Mouse (Mus musculus): ENCODE results near the gene Il10.
"Not testable (repeated sequence)": the region's sequence is repeated elsewhere in the genome, so short reads cannot be mapped to it uniquely, and the experiment has no call there.

Gene Il10

GRCm38 (mm10) chr1:131020425-131021310, 1.0 kb downstream of the Il10 start:
- no peak for DNase-seq (ENCODE audit: low spot score)

DNA sequence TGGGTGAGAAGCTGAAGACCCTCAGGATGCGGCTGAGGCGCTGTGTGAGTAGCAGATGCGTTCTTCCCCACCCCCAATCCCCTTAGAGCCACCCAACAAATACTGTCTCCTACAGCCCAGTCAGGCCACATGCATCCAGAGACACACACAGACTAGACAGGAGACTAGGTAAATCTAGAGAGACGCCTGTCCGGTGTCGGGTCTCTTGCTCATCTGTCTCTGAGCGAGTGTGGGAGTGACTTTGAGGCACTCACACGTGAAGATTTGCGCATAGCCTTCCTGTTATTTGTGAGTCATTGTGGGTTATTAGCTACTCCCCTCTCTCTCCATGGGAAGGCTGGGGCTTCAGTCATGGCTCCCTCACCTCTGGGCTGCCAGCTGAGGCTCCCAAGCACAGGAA, 1.8 kb downstream of the Il10 start:
- DNase-seq (ENCODE audit: low spot score) = no peak

DNA sequence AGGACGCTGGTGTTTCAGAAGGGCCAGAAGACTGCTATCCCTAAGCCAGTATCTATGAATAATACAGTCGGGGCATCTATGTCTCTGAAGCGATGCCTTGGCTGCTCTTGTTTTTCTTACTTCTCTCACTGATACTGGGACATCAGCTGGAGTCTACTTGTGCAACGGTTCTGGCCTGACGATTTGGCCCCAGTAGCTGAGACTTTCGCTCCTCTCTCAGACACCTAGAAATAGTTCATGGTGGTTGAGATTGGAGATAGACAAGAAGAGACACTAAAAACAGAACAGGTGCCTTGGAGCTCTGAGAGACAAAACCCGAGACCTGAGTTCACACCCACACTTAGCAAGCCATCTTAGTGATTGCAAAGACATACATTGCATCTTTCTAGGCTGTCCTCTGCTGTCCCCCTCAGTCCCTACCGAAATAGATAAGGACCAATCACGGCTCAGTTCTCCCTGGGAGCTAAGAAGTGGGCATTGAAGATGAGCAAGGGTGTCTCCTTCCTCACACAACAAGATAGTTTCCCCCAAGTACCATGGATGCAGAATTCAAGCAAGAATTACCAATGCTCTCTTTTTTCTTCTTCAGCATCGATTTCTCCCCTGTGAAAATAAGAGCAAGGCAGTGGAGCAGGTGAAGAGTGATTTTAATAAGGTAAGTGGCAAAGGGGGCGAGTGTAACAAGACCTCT, 2.4 kb downstream of the Il10 start:
- no peak for DNase-seq (ENCODE audit: low spot score)

DNA sequence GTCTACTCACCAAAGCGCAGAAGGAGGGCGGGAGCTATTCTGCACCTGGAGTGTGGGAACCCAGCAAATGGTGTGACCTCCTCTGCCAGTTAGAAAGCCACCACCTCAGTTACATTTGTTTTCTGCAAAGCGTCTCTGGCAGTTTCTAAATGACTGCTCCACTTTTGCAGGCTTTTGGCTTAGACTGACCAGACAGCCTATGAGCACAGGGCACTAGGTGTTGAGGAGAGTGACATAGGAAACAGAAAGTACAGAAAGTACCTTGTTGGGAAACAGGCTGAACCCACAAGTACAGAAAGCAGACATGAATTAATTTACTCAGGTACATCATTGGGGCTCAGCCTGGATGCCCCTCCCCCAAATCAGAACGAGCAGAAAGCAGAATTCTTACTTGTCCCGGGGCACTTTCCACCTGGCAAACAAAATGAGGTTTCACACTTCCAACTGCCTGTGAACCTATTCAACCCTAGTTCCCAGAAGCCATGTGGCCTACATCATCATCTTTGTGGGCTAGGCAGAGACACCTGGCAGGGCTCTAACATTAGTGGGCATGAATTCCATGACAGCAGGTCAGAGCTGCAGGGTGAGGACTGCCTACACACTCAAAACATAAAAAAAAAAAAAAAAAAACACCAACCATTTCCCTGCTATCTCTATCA, 3.1 kb downstream of the Il10 start:
- peak; percentile 6 for DNase-seq (ENCODE audit: low spot score)

DNA sequence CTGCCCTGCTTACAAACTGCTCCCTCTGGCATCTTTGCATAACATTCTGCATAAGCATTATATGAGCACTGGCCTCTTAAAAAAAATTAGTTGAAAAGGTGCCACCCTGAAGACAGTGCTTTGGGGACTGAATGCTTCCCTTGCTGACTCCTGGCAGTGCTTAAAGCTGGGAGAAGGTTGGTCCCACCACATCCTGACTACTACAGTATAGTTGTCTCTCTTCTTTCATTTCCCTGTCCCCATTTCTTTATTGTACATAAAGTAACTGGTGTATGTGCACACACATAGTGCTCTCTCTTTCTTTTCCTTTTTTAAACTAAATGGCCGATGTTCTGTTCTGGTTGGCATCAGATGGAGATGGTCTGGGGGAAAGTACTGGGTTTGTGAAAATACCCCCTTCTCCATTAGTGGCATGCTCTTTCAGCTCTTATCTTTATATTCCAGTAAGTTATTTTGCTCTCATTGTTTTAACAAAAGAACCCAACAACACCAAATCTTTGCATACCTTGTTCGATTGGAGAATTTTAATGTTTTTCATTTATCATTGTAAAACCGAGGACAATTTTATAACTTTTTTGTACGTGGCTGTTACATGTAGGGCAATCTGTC, 3.7 kb downstream of the Il10 start:
- not testable (repeated sequence) for DNase-seq (ENCODE audit: low spot score)

DNA sequence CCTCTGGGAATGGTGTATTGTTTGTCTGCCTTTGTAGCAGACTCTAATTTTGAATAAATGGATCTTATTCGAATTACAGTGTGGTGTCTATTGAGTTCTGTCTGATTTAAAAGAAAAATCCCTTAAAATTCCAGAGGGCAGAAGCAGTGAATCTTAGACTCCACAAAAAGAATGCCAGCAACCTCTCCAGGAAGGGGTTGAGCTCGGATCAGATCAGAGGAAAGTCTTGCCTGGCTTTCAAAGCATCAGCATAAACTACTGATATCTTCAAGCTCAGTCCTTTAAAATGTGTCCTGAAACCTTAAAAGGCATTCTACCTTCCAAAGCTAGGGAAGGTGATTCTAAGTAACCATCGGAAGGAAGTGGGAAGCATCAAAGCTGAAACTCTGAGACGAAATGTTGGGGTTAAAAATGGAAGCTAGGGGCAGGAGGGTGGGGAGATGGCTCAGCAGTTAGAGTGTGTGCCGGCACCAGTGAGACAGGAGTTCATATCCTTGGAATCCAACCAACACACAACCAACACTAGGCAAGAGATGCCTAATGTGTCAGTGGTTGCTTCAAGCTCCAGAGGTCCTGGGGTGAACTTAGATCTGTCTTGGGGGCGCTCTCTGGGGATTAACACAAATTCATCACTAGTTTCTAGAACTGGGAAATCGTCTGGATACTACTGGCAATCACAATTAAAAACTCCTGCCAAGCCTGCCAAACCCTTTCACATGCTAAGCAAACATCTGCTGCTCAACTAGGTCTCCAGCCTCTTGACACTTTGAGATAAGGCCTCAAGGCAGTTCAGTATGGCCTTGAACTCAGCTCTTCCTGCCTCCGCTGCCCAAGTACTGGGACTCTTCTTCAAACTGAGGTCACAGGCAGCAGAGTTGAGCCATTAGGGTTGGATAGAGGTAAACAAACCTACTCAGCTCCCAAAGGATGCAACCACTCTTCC, 5.5 kb downstream of the Il10 start:
- no peak for DNase-seq (ENCODE audit: low spot score)

GRCm38 (mm10) chr1:131025843-131026190, 6.2 kb downstream of the Il10 start:
- peak; percentile 22 for DNase-seq (ENCODE audit: low spot score)

DNA sequence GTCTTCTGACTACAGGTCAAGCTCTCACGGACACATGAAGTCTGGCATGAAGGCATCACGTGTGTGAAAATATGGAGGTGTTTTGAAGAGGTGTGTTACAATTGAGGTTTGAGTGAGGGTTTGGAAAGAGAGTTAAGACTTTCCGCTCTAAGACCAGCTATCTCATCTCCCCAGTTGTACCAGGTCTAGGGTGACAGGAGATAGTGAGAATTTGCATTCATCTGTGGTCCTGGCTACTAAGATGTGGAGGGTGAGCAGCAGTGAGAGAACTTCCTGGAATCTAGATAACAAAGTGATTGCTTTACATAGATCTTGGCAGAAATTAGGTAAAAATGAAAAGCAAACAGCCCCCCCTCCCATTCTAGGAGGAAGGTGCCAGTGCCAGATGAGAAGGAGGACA, 9.6 kb downstream of the Il10 start:
- no peak for DNase-seq (ENCODE audit: low spot score)

GRCm38 (mm10) chr1:131030261-131030660, 10.6 kb downstream of the Il10 start:
- no peak for DNase-seq (ENCODE audit: low spot score)

- DNase-seq (ENCODE audit: low spot score) = no peak
Measured at GRCm38 (mm10) chr1:131031267-131031666, 11.6 kb downstream of the Il10 start.

DNA sequence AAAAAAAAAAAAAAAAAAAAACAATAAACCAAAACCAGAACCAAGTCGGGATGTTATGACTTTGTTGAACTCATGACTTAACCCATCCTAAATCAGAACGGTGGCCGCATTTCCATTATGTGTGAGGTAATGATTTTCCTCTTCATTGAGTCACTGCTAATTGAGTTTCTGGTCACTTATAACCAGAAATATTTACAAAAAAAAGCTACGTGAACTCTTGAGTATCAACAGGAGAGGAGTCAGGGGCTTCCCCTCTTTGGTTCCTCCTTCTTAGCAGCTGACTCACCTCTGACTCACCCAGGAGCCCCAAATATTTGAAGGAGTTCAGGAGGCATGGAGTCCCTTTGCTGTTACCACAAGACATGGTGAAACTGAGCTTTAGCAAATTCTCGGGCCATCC, 18.4 kb downstream of the Il10 start:
- no peak for DNase-seq (ENCODE audit: low spot score)

GRCm38 (mm10) chr1:131038415-131039017, 18.9 kb downstream of the Il10 start:
- DNase-seq (ENCODE audit: low spot score) = no peak

GRCm38 (mm10) chr1:131039479-131039878, 19.8 kb downstream of the Il10 start:
- DNase-seq (ENCODE audit: low spot score) = no peak

GRCm38 (mm10) chr1:131042263-131042662, 22.6 kb downstream of the Il10 start:
- no peak for DNase-seq (ENCODE audit: low spot score)

DNA sequence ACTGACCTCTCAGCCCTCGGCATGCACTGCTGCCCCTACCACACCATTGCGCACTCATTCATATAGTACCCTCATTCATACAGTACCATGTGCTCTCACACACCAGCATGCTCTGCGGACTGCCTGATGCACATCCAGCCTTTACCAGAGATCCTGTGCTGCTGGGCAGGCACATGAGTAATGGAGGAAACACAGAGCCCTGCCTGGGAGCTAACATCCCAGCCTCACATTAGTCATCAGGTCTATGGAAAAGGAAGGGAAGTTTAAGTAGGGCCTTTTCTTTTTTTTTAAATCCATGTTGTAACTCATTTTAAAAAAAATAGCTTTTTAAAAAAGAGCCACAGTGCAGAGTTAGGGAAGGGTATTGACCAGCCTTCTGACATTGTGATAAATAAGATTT, 23.1 kb downstream of the Il10 start:
- DNase-seq (ENCODE audit: low spot score) = no peak

DNA sequence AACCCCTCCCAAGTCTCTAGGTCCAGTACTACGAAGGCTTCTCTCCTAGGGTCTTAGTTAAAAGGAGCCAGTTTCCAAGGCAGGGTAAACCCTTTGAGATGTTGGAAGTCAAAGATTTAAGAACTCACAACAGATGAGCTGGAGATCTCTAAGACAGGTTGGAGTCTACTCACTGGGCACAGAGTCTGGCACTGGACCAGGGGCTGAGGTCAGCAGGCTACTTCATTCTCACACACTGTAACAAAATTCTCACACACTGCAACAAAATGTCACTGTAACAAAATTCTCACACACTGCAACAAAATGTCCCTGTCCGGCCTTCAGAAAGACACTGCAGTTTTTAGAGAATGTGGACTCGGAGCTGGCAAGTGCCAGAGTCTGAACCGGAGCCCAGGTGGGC, 24.0 kb downstream of the Il10 start:
- DNase-seq (ENCODE audit: low spot score) = no peak

DNA sequence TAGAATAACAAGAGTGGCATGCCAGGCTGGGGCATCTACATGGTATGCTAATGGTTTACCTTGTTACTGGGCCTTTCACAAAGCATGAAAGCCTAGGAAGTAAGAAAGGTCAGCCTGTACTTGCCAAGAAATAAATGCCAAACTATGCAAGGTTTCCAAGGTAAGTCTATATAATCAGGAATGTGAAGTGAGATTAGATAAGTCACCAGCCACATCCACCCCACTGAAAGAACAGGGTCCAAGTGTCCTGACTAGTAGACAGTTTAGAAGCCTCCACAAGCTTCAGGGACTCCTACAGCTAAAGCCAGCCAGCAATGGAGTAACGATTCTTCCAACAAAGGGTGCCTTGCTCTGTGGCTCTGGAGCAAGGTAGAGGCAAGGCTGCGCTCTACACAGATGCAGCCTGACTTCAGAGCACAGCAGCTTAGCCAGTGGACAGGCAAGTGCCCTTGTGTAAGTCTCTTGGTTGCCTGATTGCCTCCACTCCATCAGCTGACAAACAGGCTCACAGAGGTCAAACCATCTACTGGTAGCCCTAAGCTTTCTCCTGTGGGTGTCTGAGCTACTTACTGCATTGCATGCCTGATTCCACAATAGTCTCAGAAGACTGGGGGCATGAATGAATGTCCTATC, 26.2 kb downstream of the Il10 start:
- DNase-seq (ENCODE audit: low spot score) = no peak

DNA sequence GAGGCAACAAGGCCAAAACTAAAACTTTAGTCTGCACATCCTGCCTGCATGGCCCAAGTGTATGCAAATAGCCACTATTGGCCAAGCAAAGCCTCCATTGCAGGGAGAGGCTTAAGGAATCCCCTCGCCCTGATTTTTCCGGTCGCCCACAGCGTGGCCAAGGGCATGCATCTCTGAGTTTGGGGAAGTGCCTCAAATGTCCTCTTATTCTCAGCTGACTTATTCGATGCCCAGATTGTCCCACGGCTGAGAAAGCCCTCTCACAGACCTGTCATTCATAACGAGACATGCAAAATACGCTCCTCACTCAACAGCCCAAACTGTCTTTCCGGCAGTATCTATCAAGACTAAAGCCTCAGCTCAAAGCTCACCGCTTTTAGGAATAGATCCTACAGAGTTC, 27.0 kb downstream of the Il10 start:
- no peak for DNase-seq (ENCODE audit: low spot score)

GRCm38 (mm10) chr1:131048121-131048863, 28.6 kb downstream of the Il10 start:
- no peak for DNase-seq (ENCODE audit: low spot score)

GRCm38 (mm10) chr1:131048946-131049345, 29.3 kb downstream of the Il10 start:
- DNase-seq (ENCODE audit: low spot score) = no peak
